8 mouse cellular contexts compared by ENCODE assay signal in the genomic region with DNA sequence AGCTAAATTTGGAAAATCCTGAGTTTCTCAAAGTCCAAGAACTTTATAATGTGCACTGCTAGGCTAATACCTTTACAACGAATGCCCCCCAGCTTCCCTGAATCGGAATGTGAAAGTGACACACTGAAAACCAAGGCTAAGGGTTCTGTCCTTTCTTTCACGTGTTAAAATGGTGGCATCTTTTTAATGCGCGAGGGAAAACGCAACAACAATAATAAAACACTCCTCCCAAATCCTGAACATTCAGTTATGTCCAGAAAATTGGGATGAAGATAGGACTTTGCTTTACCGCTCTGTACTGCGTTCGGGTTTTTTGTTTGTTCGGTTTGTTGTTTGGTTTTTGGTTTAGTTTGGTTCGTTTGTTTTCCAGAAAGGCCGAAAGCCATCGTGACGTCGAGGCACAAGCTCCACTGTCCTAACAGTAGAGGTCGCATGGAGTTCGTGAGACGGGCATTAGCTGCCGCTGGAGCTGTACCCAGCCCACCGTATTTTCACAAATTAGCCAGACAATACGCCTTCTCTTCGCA. TPM values are rescaled to one million over a fixed set of nuclear protein-coding genes. Genes with fewer than 3 reads are reported as not detected.
DNase-seq lines count a peak whose midpoint lies in the region; ATAC-seq lines count a peak whose summit lies in the region.

No protein-coding gene starts in this region.

- peak overlapping the region; percentile 62 for H3K4me2 ChIP-seq in hindbrain, embryonic 13.5 days

- WGBS in hindbrain, embryonic 13.5 days, result under 1% methylated on average over 22 of the region's 22 CpGs

- H3K9ac ChIP-seq in hindbrain, embryonic 13.5 days, result peak overlapping the region; percentile 78

- peak; percentile 89 for DNase-seq in Muller cell, postnatal 12 days (ENCODE audit: inconsistent ontology term)
- peak; percentile 74 for DNase-seq in cerebellum, adult 9-10 months
- peak; percentile 56 to 64 for DNase-seq in layer of hippocampus, postnatal 10 days (ENCODE audit: low spot score in 2 of 2)
- DNase-seq in lung, postnatal 10 days, result peak; percentile 86
- peak; percentile 89 for DNase-seq in retina, embryonic 14.5 days (ENCODE audit: low spot score)
- peak; percentile 50 to 51 for DNase-seq in thymus, postnatal 36 days

- no peaks in the 10 kb centered on the region for H3K36me3 ChIP-seq in hindbrain, embryonic 13.5 days

- no peaks in the 10 kb centered on the region for H3K9me3 ChIP-seq in hindbrain, embryonic 13.5 days

- peaks cover 10% of the 10 kb centered on the region for H3K4me1 ChIP-seq in hindbrain, embryonic 13.5 days (replicated peaks)

- H3K4me3 ChIP-seq in hindbrain, embryonic 13.5 days, result peak overlapping the region; percentile 50

- peak; percentile 55 for ATAC-seq in frontal cortex, adult (ENCODE audit: low TSS enrichment)
- peak; percentile 72 for ATAC-seq in hindbrain, embryonic 13.5 days (ENCODE audit: low FRiP score)

- no peaks in the 10 kb centered on the region for H3K27me3 ChIP-seq in hindbrain, embryonic 13.5 days

- H3K27ac ChIP-seq in hindbrain, embryonic 13.5 days, result peak overlapping the region; percentile 96

RNA-seq across cellular contexts. Expression of gene Gsta4, which starts 6.3 kb away (rescaled TPM):
- 27.5 and 34.4 TPM in 2 replicates for polyA plus RNA-seq in hindbrain, embryonic 13.5 days (2015; fragmentation: Nextera tagmentation; extraction: Ambion mirVana)
- total RNA-seq in layer of hippocampus, postnatal 10 days (2021), result 10 to 100 TPM; 33.9 to 39.5 TPM

RNA-seq across cellular contexts. Expression of gene Gsta1, which starts 54.2 kb away (rescaled TPM):
- not detected in 2 replicates for polyA plus RNA-seq in hindbrain, embryonic 13.5 days (2015; fragmentation: Nextera tagmentation; extraction: Ambion mirVana)
- total RNA-seq in layer of hippocampus, postnatal 10 days (2021), result not detected

Comparison
In these comparisons a context has a peak if more than half of its experiments do, and no peak if none do; other contexts are left out.
1. Peak in every context shown above with its lines: DNase-seq, ATAC-seq, H3K4me3 ChIP-seq and H3K27ac ChIP-seq.